Mouse (Mus musculus): ENCODE results near the gene Sorcs2.
A peak's percentile ranks its signal among the peaks of the same experiment; 100 is the strongest.

Gene Sorcs2

DNA sequence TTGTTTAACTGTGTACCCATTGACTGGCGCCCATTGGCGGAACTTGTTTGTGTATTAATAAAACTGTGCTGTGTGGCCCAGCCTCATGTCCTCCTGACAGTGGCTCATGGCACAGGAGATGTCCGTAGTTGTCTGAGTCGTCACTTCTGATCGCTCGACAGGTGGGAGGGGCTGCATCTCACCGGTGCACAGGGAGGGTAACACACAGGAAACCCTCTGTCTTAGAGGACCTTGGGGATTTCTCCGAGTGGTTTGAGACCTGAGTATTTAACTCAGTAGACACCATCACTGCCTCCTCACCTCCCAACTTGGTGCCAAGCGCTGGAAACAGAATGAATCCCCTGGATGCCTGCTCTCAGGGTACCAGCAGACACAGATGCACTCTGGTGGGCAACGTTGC lies 394.1 kb downstream of the Sorcs2 start:
- DNase-seq (ENCODE audit: low spot score), result no peak

DNA sequence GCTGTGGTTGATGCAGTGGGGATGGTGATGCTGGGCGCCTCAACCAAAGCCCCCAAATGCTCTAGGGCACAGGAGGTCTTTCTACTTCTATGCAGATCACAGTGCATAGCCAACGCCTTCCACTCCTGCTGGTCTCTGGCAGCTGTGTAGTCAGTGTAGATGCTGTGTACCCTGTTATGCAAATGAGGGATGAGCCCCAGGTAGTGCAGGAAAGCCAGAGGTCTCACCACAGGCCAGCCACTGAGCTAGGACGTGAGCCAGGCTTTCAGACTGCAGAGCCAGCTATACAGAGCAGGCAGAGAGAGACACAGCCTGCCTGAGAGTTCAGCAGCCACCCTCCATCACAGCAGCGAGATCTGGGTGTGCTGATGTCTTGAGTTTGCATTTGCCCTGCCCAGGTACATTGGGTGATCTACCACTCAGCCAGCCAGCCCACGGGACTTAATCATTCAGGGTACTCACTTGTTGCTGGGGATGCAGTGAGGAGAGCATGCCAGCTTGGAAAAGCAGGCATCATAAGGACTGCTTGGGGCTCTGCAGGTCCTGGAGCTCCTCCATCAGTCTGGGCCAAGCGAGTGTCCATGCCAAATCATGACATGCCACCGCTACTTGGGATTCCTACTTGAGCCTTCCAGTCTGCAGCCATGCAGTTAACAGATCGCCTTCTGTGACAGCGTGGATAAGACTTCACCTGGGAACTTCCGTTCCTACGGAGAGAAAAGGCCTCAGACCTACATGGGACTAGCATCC lies 407.8 kb downstream of the Sorcs2 start:
- DNase-seq (ENCODE audit: low spot score), result no peak

DNA sequence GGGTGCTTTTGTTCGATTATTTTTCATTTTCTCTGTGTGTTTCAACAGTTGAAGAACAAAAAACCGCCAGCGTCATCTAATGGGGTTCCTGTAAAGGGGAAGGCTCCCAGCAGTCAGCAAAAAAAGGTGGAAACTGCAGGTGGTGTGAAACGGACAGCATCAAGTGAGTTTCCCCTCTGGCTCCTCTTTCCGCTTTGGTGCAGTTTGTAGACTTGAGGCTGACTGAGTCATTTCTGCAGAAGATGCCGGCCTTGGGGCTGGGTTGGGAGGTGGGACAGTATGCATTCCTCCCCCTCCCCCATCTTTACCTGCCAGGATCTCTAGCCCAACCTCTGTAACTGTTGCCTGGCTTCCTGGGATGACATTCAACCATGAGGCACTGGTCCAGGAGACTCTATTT lies 408.4 kb downstream of the Sorcs2 start:
- DNase-seq (ENCODE audit: low spot score), result no peak

DNA sequence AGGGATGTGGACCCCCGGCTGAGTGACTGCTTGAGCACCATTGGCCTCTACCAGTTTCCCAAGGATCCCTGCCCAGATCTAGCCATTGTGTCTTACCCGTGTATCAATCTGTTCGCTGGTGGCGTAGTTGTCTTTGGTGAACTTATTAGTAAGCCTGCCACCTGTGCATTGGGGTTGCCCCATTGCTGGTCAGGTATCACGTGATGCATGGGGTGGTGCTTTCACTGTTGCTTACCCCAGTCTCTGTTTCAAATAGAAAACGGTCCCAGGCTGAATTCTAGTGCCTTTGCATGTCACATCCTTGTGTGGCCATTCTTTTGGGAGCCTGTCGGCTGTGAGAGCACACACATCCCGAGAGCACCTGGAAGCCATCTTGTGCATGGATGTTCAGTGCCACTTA lies 409.9 kb downstream of the Sorcs2 start:
- no peak for DNase-seq (ENCODE audit: low spot score)

DNA sequence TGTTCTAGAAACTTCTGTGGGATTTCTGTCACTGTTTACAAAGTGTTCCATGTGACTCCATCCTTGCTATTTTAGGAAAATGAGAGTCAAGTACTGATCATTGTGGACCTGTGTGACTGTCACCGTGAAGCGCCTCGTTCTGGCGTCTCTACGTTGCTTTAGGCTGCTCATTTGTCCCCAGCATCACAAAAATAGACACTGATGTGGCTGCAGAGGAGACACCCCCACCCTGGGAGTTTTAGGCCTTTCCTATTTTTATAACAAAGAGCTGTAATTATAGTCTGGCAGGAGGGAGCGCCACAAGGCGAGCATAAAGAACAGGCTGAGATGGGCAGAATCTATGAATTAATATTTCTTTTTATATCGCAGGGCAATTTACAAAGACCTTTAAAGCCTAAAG lies 412.3 kb downstream of the Sorcs2 start:
- DNase-seq (ENCODE audit: low spot score), result no peak

DNA sequence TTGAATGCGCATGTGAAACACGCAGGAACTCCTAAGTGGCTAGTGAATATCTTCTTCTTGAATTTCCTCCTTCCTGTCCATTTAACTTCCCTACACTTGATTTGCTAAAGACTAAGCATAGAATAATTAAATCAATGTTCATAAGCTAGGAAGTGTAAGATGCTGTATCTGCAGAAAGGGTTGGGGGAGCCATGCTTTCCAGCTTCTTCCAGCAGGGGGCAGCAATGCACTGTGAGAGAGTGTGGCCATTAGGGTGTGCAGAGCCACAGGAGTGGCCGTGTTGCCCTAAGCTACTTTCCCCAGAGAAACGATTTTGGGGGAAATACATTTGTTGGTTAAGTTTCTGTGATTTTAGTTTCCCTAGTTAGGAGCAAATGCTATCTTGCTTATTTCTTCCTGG lies 416.0 kb downstream of the Sorcs2 start:
- DNase-seq (ENCODE audit: low spot score), result peak; percentile 89

DNA sequence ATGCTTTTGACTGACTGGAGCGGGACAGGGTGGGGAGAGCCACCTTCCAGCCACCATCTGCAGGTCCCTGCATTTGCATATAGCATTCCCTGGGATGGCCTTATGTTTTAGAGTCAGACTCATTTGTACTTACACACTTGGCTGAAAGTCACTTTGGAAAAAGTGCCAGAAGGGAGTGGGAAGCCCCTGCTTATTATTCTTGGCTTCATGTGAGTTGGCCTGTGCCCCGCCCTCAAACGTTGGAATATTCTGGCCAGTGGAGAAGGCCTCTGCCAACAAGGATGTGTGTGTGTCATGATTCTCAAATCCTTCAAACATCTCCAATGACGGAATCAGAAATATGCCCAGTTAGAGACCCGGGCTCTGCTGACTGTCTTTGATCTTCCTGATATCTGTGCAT lies 416.6 kb downstream of the Sorcs2 start:
- DNase-seq (ENCODE audit: low spot score), result no peak

DNA sequence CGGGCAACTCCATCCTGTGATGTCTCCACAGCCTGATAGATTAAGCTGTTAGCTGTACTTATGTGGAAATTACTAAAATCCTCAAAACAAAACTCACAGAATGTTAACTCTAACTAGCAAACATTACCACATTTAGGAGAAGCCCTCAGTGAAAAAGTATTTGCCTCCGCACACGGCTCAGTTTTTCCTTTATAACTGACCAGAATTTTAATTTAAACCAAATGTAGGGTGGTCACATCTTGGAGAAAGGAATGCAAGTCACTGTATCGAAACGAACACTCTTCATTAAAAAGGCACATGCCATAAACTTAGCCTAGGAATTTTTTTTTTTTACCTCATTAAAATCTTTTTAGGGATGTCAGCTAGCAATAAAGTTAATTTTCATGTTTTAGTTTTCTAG lies 417.4 kb downstream of the Sorcs2 start:
- no peak for DNase-seq (ENCODE audit: low spot score)

DNA sequence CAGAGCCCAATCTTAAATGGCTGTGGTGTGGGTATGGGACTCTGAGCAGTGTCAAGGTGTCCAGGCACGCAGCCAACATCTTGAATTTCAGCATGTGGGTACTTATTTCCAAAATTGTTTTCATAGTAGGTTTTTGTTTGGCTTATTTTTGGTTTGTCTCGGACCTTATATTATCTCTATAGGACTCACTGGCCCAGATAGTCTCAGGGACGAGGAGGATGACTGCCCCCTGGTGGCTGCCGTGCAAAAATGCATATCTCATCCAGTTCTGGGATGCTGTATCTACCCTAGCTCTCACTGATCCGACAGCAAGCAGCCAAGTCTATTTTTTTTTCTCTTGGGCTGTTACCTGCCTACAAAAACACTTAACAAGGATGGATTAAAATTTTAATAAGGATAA lies 422.3 kb downstream of the Sorcs2 start:
- DNase-seq (ENCODE audit: low spot score), result peak; percentile 87

DNA sequence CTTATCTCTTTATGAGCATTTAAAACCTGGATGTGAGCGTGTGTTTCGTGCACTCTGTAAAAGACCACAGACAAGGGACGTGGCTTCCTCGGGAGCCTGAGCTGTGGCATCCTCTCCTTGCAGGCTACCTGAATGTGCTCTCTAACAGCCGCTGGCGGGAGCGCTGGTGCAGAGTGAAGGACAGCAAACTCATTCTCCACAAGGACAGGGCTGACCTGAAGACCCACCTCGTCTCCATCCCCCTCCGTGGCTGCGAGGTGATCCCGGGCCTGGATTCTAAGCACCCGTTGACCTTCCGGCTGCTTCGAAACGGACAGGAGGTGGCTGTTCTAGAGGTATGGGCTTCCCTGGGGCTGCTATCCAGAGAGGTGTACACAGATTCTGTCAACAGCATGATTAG lies 423.7 kb downstream of the Sorcs2 start:
- no peak for DNase-seq (ENCODE audit: low spot score)

DNA sequence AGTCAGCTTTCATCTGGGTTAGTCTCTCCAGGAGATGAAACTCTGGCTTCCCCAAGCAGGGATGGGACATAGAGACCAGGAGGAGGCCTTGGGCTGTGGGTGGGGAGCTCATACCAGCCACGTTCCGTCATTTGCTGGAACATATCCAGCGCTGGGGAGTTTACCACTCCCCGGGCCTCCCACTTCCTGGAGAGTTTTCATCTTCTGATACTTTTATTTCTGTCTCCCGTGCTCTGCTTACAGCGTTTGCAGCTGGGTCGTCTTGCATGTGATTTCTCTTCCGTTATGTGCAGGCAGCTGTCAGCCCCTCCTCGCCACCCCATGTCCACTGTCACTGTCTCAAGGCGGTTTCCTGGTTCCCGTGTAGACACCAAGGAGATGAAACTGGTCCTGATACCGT lies 424.1 kb downstream of the Sorcs2 start:
- DNase-seq (ENCODE audit: low spot score), result no peak

DNA sequence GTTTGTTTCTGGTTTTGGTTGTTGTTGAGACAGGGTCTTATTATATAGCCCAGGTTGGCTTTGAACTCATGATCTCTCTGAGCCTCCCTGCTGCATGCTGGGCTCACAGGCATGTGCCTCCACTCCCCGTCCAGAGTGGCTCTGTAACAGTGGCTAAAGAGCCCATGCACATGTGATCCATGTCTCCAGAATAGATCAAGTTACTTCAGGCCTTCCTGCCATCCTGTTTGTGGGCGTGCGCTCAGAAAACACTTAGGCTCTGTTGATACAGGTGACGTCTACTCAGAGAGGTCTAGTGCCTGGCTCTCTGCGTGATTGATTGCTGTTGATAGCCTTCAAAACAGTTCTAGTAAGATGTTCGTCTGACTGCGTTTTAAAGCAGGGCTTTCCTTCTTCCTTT lies 425.2 kb downstream of the Sorcs2 start:
- DNase-seq (ENCODE audit: low spot score), result peak; percentile 54

DNA sequence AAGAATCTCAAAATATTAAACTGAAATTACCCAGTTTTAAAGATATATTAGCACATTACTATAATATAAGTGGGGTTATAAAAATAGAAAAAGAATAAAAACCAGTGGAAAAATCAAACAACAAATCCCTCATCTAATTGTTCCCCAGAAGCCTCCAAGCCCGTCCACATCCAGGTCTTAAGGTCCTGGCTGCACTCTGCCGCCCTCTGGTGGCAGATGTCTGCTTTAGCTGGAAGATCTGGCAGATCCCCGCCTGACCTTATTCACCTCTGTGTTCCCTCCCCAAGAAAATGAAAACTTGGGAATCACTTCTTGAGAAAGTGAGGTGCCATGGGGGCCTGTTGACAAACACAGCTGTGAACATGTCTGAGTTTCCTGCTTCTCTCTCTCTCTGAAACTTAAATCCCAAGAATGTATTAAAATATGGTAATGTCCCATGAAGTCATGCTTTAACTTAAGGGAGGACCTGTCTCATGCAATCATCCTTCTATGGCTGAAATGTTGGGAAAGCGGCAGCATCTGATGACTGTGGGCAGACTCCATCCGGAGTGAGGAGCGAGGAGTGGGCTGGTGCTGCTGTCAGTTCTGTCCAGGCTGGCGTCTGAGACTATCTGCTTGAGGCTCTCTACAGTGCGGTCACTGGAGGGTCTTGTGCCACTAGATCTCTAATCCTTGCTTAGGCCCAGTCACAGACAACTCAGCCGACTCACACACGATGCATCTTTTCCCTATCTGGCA lies 425.9 kb downstream of the Sorcs2 start:
- DNase-seq (ENCODE audit: low spot score), result peak; percentile 89

DNA sequence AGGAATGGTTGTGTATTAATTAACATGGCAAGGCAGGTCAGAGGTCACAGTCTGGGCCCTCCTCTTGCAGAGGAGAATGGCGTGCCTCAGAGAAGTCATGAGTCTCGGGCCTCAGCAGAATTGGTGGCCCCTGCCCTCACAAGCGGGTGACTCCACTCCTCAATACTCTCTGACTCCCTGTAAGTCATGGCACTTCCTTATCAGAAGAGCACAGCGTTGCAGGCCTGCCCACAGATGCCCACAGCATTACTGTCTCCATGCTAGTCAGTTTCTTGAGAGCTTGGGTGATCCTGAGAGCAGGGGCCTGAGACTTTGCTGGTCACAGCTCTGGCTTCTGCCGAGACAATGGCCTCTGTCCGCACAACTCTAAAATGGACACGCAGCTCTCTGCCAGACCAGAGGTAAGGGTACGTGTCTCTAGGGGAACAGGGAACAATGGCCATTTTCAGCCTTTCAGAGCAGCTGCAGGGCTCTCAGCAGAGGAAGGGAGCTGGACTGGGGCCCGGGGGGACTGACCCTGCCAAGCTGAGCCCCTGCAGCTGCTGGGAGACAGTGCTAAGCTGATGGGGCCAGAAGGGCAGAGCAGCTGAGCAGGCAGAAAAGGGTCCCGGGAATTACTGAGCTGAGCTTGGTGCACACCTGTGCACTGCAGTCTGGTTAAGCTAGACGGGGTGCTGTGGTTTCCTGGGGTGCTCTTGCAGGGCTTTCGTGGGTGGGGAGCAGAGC lies 427.4 kb downstream of the Sorcs2 start:
- DNase-seq (ENCODE audit: low spot score), result peak; percentile 35

DNA sequence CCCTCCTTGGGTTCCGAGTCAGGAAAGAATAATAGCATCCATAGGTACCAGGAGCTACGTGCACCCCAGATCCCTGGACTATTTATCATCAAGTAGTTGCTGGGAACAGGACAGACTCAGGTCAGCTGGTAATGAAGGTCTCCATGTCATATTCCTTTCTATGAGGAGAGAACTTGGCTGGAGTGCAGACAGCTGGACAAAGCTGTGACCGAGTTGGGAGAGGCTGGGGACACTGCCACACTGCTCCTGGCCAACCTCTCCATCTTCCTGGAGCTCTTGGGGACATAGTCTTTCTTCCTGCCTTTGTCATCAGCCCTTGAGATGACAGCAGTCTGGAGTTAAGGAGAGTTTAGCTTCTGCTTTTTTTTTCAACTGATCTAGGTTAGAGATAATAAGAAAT lies 428.1 kb downstream of the Sorcs2 start:
- no peak for DNase-seq (ENCODE audit: low spot score)
